In genomic region chr10:128208326-128208725, GRCm38 (mm10) we compare ENCODE assay signal across 20 mouse cellular contexts. TPM values are rescaled to one million over a fixed set of nuclear protein-coding genes. Genes with fewer than 3 reads are reported as not detected.
DNase-seq lines count a peak whose midpoint lies in the region.
"Had no signal": no experiment of that assay in that cellular context is flagged by ENCODE, and none has a peak within 500 bp of the region (broad histone marks: within the 10 kb centered on the region; RNA-seq: fewer than 3 reads in every experiment).

No protein-coding gene starts in this region.

- DNase-seq in layer of hippocampus, adult 9-11 months, result peak; percentile 46
- DNase-seq in layer of hippocampus, postnatal 10 days (ENCODE audit: low spot score in 2 of 2), result no peak
- peak; percentile 60 for DNase-seq in 3T3-L1 (ENCODE audit: low read depth, low spot score)
- peak; percentile 39 for DNase-seq in Muller cell, postnatal 12 days (ENCODE audit: inconsistent ontology term)
- no peak for DNase-seq in thymus, postnatal 10 days (ENCODE audit: low spot score in 2 of 2)
- DNase-seq in thymus, postnatal 36 days, result no peak
- DNase-seq: adrenal gland, adult 2 months; adrenal gland, postnatal 14 days; cerebellum, adult 11-12 months; cerebellum, adult 8-10 months; cerebellum, postnatal 10 days; cerebellum, postnatal 36 days; embryo, embryonic 11 days; gastrocnemius, postnatal 10 days; gastrocnemius, postnatal 36 days; heart, adult 2 months had no signal

RNA-seq across cellular contexts. Expression of gene Spryd4, which starts 3.3 kb away (rescaled TPM):
- total RNA-seq in layer of hippocampus, postnatal 10 days (2021), result 10 to 100 TPM; 11.5 to 12.8 TPM

RNA-seq across cellular contexts. Expression of gene Gls2, which starts 14.1 kb away (rescaled TPM):
- total RNA-seq in layer of hippocampus, postnatal 10 days (2021), result 10 to 100 TPM; 12.2 to 17.1 TPM
- total RNA-seq: granulocyte monocyte progenitor cell, adult 5-6 weeks had no signal

RNA-seq across cellular contexts. Expression of gene Mip, which starts 17.3 kb away (rescaled TPM):
- total RNA-seq in layer of hippocampus, postnatal 10 days (2021), result not detected
- total RNA-seq: adrenal gland, adult 2 months; adrenal gland, postnatal 14 days; adrenal gland, postnatal 4 days; gastrocnemius, adult 18-20 months; gastrocnemius, postnatal 10 days; gastrocnemius, postnatal 36 days; heart, adult 2 months; heart, postnatal 25 days had no signal

RNA-seq across cellular contexts. Expression of gene Timeless, which starts 23.5 kb away (rescaled TPM):
- 10 to 100 TPM in 1 of 2 experiments, 1 to 10 TPM in 1; 7.8 to 10.1 TPM for total RNA-seq in layer of hippocampus, postnatal 10 days (2021)

RNA-seq across cellular contexts. Expression of gene Rbms2, which starts 28.2 kb away (rescaled TPM):
- 10 to 100 TPM; 11.3 to 16.1 TPM for total RNA-seq in layer of hippocampus, postnatal 10 days (2021)

Comparison
In these comparisons a context has a peak if more than half of its experiments do, and no peak if none do; other contexts are left out.
1. DNase-seq: peak in layer of hippocampus, adult 9-11 months (single experiment), 3T3-L1 (single experiment) and Muller cell, postnatal 12 days (single experiment); none in layer of hippocampus, postnatal 10 days (0 of 2), thymus, postnatal 10 days (0 of 2) and thymus, postnatal 36 days (0 of 2).